Mouse (Mus musculus) spleen, adult 12 weeks (tissue): Measurements from ENCODE around the gene Mt3.
"Not testable (repeated sequence)": the region's sequence is repeated elsewhere in the genome, so short reads cannot be mapped to it uniquely, and the experiment has no call there.

Source experiments
- DNase-seq: peaks from one replicate; pipeline ENCODE4 v3.0.0; 2022; ENCODE audit warnings: low spot score

Gene Mt3

GRCm38 (mm10) chr8:94152513-94153300 is at the start of gene Mt3:
TSS of gene Mt3 (plus strand) at chr8:94152607.
- no peak for DNase-seq

GRCm38 (mm10) chr8:94104146-94104545 is 48.3 kb upstream of the Mt3 start:
- no peak for DNase-seq

GRCm38 (mm10) chr8:94107871-94108270 is 44.5 kb upstream of the Mt3 start:
- DNase-seq: no peak

- peak; percentile 14 for DNase-seq
Observed at GRCm38 (mm10) chr8:94109396-94109795, 43.0 kb upstream of the Mt3 start.

GRCm38 (mm10) chr8:94109835-94110234 is 42.6 kb upstream of the Mt3 start:
- no peak for DNase-seq

GRCm38 (mm10) chr8:94110526-94111177 is 41.8 kb upstream of the Mt3 start:
- peak; percentile 2 for DNase-seq

GRCm38 (mm10) chr8:94113435-94113834 is 39.0 kb upstream of the Mt3 start:
- DNase-seq: no peak

- DNase-seq: no peak
Observed at GRCm38 (mm10) chr8:94113972-94114371, 38.4 kb upstream of the Mt3 start.

- no peak for DNase-seq
Observed at GRCm38 (mm10) chr8:94118776-94119430, 33.5 kb upstream of the Mt3 start.

GRCm38 (mm10) chr8:94121625-94122024 is 30.8 kb upstream of the Mt3 start:
- no peak for DNase-seq

- no peak for DNase-seq
Observed at GRCm38 (mm10) chr8:94122711-94123468, 29.5 kb upstream of the Mt3 start.

GRCm38 (mm10) chr8:94127711-94128110 is 24.7 kb upstream of the Mt3 start:
- no peak for DNase-seq

GRCm38 (mm10) chr8:94129133-94129789 is 23.1 kb upstream of the Mt3 start:
- DNase-seq: no peak

GRCm38 (mm10) chr8:94130126-94130525 is 22.3 kb upstream of the Mt3 start:
- DNase-seq: no peak

GRCm38 (mm10) chr8:94132096-94132495 is 20.3 kb upstream of the Mt3 start:
- DNase-seq: no peak

GRCm38 (mm10) chr8:94134601-94135000 is 17.8 kb upstream of the Mt3 start:
- not testable (repeated sequence) for DNase-seq

GRCm38 (mm10) chr8:94135556-94135955 is 16.9 kb upstream of the Mt3 start:
- no peak for DNase-seq

GRCm38 (mm10) chr8:94136192-94136591 is 16.2 kb upstream of the Mt3 start:
- DNase-seq: no peak

- no peak for DNase-seq
Observed at GRCm38 (mm10) chr8:94136933-94137332, 15.5 kb upstream of the Mt3 start, which contains the start of gene Mt4. TSS of gene Mt4 (plus strand) at chr8:94137197.

GRCm38 (mm10) chr8:94140266-94140795 is 12.1 kb upstream of the Mt3 start:
- no peak for DNase-seq

GRCm38 (mm10) chr8:94148236-94148635 is 4.2 kb upstream of the Mt3 start:
- no peak for DNase-seq
